Mouse (Mus musculus): Measurements from ENCODE around the gene Avl9.
A peak's percentile ranks its signal among the peaks of the same experiment; 100 is the strongest.

The Avl9 gene

DNA sequence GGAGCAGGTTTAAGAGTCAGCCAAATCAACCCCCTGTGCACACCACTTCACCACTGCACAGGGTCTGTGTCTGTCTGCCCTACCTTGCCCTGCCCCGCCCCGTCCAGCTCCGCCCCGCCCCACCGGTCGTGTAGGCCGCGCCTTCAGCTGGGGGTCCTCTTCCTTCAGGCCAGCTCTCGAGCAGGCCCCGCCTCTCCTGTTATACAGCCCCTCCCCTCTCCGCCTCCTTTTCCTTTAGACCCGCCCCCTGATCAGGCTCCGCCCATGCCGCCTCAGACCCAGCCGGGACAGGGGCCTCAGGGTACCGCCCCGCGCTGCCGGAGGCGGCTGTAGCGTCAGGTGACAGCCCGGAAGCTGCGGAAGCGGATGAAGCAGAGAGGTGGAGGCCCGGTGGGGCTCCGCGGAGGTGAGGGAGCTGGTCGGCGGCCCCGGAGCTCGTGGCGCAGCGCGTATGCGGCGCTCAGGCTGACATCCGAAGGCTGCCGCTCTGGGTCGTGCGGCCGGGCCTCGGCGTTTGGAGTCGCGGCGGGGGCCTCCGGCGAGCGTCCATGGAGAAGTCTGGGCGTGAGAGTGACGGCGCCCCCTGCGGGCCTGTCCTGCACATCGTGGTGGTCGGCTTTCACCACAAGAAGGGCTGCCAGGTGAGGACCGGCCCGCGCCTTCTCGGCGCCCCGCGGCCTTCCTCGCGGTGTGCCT lies at the start of gene Avl9:
TSS of gene Avl9 (plus strand) at position 326 of the 696 bp plus-strand sequence.
- DNase-seq (ENCODE audit: low spot score): peak; percentile 98

DNA sequence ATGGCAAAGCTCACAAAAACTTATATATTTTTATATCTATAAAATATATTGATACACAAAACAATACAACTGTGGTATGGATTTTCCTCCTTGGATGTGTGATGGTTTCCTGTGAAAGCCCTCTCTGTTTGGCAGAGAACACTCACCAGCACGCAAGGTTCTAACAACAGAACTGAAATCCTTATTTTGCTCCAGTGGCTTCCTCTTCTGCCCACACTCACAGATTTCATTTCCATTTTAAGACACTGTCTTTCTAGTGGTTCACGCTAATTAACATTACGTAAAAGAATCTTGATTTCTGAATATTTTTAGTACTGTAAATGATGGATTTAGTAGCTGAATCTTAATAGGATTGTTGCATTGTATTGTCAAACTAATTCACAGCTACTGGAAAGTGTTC lies 26.5 kb upstream of the Avl9 start:
- no peak for DNase-seq (ENCODE audit: low spot score)

DNA sequence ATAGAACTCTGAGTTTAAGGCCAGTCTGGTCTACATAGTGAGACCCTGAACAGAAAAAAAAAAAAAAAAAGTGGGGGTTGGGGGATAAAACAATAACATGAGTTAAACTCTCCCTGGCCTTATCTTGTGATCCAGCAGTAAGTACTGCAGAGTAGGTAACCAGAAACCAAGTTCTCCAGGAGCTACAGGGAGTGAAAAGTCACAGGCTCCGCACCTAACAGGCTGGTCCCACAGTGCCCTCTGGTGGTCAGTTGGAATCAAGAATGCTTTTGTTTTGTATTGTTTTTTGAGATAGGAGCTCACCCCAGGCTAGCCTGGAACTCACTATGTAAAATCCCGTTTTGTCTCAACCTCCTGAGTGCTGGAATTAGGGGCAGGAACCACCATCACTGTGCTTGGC lies 23.5 kb upstream of the Avl9 start:
- peak; percentile 93 for DNase-seq (ENCODE audit: low spot score)

DNA sequence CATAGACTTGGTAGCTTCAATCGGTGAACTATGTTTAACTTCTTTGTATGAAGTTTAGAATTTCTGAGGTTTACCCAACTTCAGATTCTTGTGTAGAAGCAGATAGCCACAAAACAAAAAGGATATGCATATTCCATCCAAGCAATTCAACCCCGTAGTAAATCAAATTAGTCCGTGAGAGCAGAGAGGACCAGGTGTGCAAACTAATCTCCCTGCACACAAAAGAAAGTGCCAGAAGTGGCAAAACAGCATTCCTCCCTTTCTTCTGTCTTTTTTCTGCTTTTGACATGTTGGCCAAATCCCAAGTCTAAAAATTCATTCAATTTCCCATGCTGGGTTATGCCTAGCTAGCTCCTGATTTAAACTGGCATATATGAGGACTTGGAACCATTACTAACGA lies 22.3 kb upstream of the Avl9 start:
- no peak for DNase-seq (ENCODE audit: low spot score)

DNA sequence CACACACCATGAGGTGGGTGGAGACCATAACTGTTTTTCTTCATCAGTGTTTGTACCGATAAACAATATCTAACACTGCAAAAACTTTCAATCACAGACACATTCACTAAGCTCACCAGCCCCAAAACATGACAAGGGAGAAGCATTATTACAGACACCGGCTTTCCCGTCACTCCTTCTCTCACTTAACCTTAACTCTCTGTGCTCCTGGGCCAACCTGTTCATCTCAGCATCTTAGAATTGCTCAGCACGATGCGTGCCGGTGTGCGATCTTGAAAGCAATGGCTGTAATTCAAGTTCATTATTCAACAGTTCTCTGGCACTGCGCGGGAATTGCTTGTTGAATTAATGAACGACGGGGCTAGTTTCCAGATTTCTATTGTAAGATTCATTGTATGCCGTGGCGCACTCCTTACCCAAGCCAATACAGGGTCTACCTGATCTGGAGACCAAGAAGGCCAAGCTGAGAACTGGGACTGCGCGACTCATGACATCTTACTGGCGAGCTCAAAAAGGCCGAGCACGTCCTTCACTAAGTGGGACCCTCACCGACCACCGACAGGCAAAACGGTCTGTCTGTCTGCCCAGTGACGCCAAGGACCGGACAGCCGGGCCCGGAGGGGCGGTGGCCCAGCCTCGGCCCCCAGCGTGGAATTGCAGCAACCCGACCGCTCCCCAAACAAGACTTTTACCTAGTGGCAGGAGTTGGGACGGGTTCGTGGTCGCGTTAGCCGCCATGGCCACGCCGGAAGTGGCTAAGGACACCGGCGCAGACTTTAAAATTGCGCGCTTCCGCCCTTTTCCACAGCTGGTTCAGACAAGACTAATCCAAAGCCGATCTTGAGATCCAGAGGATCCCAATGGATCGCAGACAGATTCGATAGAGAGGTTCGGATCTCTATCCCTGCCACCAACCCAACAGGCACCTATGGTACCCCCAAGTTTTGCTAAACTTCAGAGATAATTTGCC lies 10.5 kb upstream of the Avl9 start, which contains the start of gene Lsm5:
TSS of gene Lsm5 (minus strand) at position 780 of the 970 bp plus-strand sequence.
- peak; percentile 96 for DNase-seq (ENCODE audit: low spot score)

DNA sequence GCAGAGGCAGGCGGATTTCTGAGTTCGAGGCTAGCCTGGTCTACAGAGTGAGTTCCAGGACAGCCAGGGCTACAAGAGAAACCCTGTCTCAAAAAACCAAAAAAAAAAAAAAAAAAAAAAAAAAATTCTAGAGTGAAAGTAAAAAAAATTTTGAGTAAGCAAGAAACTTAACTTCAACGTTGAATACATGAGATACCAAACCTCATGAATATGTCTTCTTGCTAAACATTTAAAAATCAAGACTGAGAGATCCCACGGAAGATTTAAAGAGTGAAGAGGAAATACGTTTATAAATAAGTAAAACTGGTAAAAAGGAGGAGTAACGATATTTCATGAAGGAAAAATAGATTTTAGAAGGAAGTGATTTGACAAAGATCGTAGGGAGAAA lies 519 bp upstream of the Avl9 start:
- DNase-seq (ENCODE audit: low spot score): peak; percentile 5

DNA sequence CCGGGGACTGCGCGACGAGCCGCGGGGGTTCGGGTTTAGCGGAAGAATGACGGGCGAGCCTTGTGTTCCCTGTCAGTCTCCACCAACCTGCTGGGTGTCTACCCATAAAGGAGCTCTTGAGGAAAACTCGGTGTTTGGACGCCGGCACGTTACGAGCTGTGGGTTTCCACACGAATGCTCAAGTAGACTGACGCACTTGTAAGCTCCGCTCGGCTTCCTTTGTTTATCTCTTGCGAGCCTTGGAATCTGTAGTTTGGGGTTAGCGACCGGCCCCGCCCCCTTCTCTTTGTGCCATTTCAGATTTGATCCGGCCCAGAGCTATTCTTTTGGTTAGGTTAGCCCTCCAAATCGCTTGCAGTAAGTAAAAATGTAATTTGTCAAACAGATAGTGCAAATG lies 569 bp downstream of the Avl9 start:
- DNase-seq (ENCODE audit: low spot score): peak; percentile 83

DNA sequence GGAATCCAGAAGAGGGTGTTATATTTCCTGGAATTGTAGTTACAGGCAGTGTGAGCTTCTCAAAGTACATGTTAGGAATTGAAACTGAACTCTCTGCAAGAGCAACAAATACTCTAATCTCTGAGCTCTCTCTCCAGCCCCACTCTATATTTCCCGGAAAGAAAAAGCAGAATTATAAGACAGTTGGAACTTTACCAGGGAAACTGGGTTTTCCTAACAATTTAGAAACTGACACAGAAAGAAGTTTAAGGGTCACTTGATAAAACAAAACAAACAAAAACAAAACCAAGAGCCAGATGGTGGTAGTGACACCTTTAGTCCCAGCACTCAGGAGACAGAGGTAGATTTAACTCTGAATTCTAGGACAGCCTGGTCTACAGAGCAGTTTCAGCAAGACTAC lies 4.4 kb downstream of the Avl9 start:
- no peak for DNase-seq (ENCODE audit: low spot score)

DNA sequence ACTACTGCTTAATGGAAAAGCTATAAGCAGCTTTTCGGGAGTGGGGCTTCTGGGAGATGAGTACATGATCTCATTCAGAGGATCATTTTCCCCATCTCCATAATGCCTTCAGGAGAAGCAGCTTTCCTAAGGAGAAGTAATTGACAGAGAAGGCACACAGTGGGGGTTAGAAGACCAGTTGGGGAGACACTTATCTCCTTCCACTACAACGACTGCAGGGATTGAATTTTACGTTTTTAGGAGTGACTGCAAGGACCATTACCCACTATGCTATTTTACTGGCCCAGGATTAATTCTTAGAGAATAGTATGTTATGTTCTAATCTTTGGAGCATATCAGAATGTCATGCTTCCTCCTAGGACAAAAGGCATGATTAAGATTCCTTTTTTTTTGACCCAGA lies 6.2 kb downstream of the Avl9 start:
- no peak for DNase-seq (ENCODE audit: low spot score)

DNA sequence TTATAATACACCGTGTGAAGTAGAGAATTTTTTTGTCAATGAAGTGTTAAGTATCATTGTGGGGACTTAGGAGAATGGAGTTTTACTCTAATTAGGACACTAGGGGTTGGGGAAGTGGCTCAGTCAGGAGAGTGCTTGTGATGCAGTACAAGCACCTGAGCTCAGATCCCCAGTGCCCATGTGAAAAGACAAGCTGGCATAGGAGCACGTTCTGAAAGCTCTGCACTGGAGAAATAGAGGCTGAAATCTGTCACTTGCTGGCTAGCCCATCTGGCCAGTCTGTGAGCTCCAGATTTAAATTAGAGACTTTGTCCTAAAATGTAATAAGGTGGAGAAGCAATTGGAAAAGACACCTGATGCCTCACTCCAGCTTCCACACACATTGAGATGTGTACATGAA lies 17.8 kb downstream of the Avl9 start:
- no peak for DNase-seq (ENCODE audit: low spot score)

DNA sequence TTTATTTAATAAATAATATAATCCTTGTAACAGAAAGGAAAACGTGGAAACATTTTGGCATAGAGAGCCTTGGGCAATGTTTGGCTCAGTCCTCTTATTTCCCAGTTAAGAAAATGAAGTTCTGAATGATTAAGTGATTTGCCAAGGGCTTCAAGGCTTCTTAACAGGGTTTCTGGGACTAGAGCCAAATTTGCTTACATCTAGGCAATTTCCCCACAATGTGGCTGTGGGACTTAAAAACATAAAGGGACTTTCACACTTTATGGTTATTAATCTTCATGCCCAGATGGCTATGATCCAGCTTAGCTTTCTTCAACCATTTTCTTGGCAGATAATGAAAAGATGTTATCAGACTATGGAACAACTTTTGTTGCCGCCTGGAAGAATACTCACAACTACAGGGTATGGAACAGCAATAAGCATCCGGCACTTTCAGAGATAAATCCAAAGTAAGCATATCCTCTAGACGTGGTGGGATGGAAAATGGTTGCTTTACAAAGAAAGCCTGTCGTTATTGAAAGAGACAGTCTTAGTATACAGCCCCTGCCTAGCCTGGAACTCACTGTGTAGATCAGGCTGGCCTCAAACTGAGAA lies 31.3 kb downstream of the Avl9 start:
- no peak for DNase-seq (ENCODE audit: low spot score)

DNA sequence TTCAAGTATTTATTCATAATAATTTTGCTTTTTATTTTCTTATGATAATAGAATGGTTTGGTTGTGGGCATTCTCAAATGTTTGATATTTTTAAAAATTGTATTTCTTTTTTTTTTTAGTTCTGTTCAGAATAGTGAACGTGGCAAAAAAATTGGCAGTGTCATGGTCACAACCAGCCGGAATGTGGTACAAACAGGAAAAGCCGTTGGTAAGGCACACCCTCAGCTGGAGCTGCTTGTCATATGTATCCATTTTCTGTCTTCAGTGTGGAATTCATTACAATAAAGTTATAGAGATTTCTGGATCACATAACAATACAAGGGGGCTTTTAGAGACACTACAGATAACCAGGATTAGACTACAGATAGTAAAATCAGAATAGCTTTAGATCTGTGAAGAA lies 39.0 kb downstream of the Avl9 start:
- no peak for DNase-seq (ENCODE audit: low spot score)

DNA sequence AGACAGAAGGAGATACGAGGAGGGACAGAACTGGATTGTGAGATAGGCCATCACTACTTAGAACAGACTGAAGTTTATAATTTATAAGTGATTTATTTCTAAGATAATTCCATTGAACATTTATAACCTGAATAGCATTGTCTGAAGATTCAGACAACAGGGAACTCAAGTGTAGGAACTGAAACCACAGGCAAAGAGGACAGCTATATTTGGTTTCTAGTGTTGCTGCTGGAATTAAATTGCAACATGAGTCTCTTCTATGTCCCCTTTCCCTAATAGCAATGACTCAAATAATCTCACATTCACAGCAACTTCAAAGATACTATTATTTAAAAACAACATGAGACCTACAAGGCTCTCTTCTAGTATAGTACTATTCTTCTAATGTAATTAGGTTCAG lies 41.4 kb downstream of the Avl9 start:
- no peak for DNase-seq (ENCODE audit: low spot score)

DNA sequence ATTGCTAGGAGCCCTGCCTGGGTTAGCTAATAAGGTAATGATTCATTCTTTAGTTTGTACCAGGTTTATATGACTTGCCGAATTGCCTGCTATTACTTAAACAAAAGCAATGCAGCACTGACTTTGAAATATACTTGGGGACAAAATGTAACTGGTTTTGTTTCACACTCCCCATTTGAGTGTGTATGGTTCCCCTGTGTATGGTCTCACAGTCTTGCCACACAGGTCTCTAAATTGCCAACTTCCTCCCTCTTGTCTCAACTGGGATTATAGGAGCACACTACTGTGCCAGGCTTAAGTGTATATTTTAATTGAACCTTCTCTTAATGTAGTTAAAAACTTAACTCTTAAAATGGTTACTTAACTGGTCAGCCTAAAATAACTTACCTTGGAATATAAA lies 44.6 kb downstream of the Avl9 start:
- DNase-seq (ENCODE audit: low spot score): no peak

DNA sequence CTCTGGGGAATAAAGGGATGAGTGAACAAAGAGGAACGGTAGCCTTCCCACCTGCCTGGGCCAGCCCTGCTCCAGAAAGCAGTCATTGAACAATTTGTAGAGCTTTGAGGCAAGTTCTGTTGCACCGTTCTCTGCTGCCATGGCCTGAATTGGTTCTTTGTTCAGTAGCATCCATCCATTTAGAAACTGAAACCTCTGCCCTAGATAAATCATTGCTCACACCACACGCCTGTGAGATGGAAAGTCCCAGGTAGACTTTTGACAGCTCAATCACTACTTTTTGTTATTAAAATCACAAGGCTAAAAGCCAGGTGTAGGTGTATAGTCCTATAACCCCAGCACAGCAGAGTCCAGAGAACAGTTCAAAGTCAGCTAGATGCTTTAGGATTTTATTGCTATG lies 50.6 kb downstream of the Avl9 start:
- no peak for DNase-seq (ENCODE audit: low spot score)

DNA sequence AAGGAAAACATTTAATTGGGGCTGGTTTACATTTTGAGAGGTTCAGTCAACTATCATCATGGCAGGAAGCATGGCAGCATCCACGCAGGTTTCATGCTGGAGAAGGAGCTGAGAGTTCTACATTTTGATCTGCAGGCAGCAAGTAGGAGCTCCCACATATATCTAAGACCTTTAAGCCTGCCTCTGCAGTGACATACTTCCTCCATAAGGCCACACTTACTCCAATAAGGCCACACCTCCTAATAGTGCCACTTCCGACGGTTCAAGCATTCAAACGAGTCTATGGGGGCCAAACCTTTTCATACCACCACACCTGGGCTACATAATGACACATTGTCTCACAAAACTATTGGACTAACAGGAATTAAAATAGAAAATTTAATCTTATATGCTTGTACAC lies 51.0 kb downstream of the Avl9 start:
- DNase-seq (ENCODE audit: low spot score): no peak

DNA sequence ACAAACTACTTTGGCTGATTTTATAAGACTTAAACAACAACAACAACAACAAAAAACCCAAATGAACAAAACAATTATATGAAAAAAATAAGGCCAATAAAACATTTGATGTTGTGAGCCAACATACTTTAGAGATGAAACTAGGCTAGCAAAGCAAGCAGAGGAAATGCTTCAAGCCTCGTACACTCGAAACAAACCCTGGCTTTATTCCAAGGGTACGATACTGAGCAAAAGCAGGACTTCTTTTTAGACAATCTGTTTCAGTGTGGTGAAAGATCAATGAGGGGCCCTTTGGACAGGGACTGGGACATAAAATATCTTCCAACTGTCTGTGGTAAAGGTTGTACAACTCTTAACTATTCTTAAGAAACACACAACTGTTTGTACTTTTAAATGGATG lies 61.1 kb downstream of the Avl9 start:
- no peak for DNase-seq (ENCODE audit: low spot score)

DNA sequence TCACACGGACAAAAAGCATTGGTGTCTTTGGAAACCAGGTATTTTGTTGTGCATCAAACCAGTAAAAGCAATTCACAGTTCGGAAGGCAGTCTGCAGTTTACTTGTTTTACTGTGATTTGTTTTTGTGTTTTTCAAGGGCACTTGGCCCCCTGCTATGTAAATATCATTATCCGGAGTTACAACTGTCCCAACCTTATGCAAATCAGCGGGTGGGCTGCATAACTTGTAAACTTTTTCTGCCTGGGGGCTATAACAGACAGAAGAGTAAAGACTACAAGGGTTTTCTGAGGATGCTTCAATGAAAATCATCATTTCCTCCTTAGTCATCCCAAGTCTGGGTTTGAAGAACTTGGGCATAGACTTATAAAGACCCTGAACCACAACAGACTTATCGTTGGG lies 64.9 kb downstream of the Avl9 start:
- DNase-seq (ENCODE audit: low spot score): no peak

DNA sequence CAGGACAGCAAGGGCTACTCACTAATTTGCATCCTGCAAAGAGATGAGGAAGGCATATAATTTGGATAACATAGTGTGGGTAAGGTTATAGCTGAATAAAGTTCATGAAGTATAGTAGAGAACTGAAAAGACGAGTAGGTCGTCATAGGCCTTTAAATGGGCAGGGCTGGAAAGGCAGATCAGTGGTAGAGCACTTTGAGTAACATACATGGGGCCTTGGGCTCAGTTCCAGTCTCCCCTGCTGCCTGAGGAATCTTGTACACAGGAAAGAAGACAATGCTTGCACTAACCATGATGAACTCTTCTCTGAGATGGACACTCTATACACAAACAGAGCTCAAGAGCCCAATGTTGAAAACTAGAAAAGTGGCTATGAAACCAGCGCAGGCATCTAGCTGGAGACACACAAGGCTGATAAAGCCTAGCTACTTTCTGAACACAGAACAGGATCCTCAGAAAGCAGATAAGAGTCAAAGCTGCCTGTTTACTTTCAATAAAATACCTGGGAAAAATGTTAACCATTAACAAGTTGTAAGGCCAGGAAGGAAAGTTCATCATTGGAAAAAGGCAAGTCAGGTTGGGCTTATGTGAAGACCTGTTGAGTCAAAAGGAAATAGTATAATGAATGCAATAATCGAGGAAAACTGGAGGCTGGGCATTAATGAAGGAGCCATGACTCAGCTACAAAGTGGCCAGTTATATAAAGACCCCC lies 69.0 kb downstream of the Avl9 start:
- DNase-seq (ENCODE audit: low spot score): no peak

DNA sequence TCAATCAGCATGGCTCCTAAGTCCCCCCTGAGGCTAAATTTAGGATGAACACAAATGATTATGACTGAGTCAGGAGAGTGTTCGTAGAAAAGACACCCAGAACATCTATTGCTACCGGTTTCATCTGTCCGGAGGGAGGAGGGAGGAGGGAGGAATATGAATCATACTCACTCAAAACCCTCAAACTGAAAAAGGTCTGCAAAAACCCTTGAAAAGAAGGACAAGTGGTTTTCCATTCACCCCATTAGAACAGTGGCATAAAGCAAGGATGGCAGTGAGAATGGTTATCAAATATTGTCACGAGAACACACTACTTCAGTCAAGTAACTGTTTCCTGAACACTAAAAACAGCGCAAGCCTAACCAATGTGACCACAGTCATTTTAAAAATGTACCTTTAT lies 70.4 kb downstream of the Avl9 start:
- no peak for DNase-seq (ENCODE audit: low spot score)

DNA sequence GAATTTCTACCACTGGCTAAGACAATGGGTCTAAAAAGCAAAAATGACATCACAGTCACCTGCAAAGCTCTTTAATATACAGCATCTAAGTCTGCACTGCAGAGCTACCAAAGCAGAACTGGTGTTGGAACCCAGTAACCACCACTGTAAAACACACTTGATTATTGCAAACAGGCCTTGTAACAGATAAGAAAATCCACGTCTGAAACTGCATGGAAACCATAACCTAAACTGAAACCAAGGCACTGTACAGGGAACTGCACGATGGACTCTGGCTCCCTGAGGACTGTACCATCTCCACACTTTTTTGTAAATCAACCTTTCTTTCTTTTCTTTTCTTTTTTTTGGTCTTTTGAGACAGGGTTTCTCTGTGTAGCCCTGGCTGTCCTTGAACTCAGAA lies 73.0 kb downstream of the Avl9 start:
- DNase-seq (ENCODE audit: low spot score): no peak

DNA sequence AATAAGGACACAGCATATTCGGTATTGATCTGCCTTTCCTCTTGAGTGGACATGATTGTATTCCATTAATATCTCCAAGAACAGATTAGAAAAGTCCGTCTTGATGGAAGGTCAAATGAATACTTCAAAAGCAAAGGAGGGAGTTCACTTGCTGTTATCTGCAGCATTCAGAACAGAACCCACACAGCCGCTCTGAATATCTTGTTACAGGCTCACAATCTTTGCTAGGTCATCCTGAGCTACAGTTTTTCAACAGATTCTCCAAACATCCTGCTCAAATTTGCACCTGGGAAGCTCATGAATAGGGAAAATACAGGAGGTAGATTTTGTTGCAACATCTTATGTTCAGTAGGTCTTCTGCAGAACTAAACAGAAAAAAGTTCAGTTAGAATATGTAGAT lies 74.6 kb downstream of the Avl9 start:
- DNase-seq (ENCODE audit: low spot score): no peak

Data from embryo, embryonic 10.5 days (tissue).